Comparison of ENCODE assay signal across 23 mouse cellular contexts in genomic region chr13:49245251-49245650, GRCm38 (mm10). TPM values are rescaled to one million over a fixed set of nuclear protein-coding genes. Genes with fewer than 3 reads are reported as not detected.
DNase-seq lines count a peak whose midpoint lies in the region; ATAC-seq lines count a peak whose summit lies in the region.
"Had no signal": no experiment of that assay in that cellular context is flagged by ENCODE, and none has a peak within 500 bp of the region (broad histone marks: within the 10 kb centered on the region; RNA-seq: fewer than 3 reads in every experiment).

No protein-coding gene starts in this region.

- no peaks in the 10 kb centered on the region for H3K9me3 ChIP-seq in kidney, embryonic 14.5 days (ENCODE audit: control insufficient read depth, low read length)
- H3K9me3 ChIP-seq: embryonic facial prominence, embryonic 10.5 days; forebrain, embryonic 10.5 days; heart, embryonic 15.5 days; limb, embryonic 13.5 days; liver, embryonic 12.5 days; midbrain, embryonic 12.5 days had no signal

- no peak overlapping the region for H3K4me3 ChIP-seq in kidney, embryonic 14.5 days (ENCODE audit: low read length)
- H3K4me3 ChIP-seq: embryonic facial prominence, embryonic 10.5 days; forebrain, embryonic 10.5 days; heart, embryonic 15.5 days; limb, embryonic 13.5 days; liver, embryonic 12.5 days; midbrain, embryonic 12.5 days had no signal

- no peak overlapping the region for H3K4me2 ChIP-seq in kidney, embryonic 14.5 days (replicated peaks; ENCODE audit: low read depth, low read length)
- H3K4me2 ChIP-seq: heart, embryonic 15.5 days; hindbrain, embryonic 14.5 days; limb, embryonic 13.5 days; liver, embryonic 12.5 days; midbrain, embryonic 12.5 days had no signal

- no peak for ATAC-seq in kidney, embryonic 14.5 days (ENCODE audit: low FRiP score, low TSS enrichment)
- ATAC-seq: forebrain, embryonic 16.5 days; inflammation-experienced regulatory T-cells, adult 6 months; liver, embryonic 12.5 days had no signal

- DNase-seq in kidney, adult 11 months, result peak; percentile 91
- peak; percentile 87 to 89 for DNase-seq in kidney, adult 8-10 months
- DNase-seq in kidney, postnatal 14 days, result peak; percentile 85
- DNase-seq in testis, postnatal 14 days (ENCODE audit: low spot score), result peak; percentile 80
- no peak for DNase-seq in heart, adult 8-10 months (ENCODE audit: low spot score)
- no peak for DNase-seq in left cerebral cortex, adult 18-20 months (ENCODE audit: low spot score in 2 of 2)
- DNase-seq in frontal cortex, postnatal 36 days (ENCODE audit: low spot score in 2 of 2), result no peak
- DNase-seq: cerebellum, adult 9-10 months; gastrocnemius, postnatal 14 days; lung, adult 18-20 months; lung, postnatal 10 days; right cerebral cortex, postnatal 4 days; thymus, adult 2 months had no signal

- H3K36me3 ChIP-seq in kidney, embryonic 14.5 days (ENCODE audit: control insufficient read depth, insufficient read depth, low read length), result no peaks in the 10 kb centered on the region
- H3K36me3 ChIP-seq: embryonic facial prominence, embryonic 10.5 days; forebrain, embryonic 10.5 days; heart, embryonic 15.5 days; limb, embryonic 13.5 days; liver, embryonic 12.5 days; midbrain, embryonic 12.5 days had no signal

- H3K4me1 ChIP-seq in kidney, embryonic 14.5 days (ENCODE audit: control insufficient read depth, insufficient read depth, low read length), result peaks cover 12% of the 10 kb centered on the region; the same call in 1 of the 2 replicates

- WGBS in kidney, embryonic 14.5 days, result 50% methylated on average over 4 of the region's 4 CpGs

- H3K27me3 ChIP-seq in kidney, embryonic 14.5 days (ENCODE audit: control insufficient read depth, insufficient read depth, low read length), result peaks cover 24% of the 10 kb centered on the region

- H3K27ac ChIP-seq in kidney, embryonic 14.5 days (ENCODE audit: low read depth, low read length), result no peak overlapping the region
- H3K27ac ChIP-seq: embryonic facial prominence, embryonic 10.5 days; forebrain, embryonic 10.5 days; heart, embryonic 15.5 days; hindbrain, embryonic 14.5 days; limb, embryonic 13.5 days; liver, embryonic 12.5 days; midbrain, embryonic 12.5 days had no signal

- H3K9ac ChIP-seq in kidney, embryonic 14.5 days (ENCODE audit: low read depth, low read length), result no peak overlapping the region
- H3K9ac ChIP-seq: heart, embryonic 15.5 days; hindbrain, embryonic 14.5 days; limb, embryonic 13.5 days; liver, embryonic 12.5 days; midbrain, embryonic 12.5 days had no signal

RNA-seq across cellular contexts. Expression of gene Susd3, which starts 3.3 kb away (rescaled TPM):
- 8.5 and 12.6 TPM in 2 replicates for polyA plus RNA-seq in kidney, embryonic 14.5 days (2014; fragmentation: Nextera tagmentation; extraction: Ambion mirVana)
- under 1 TPM; 0.31 to 0.78 (median 0.64) TPM for total RNA-seq in heart, adult 8-10 months (2022)
- 1 to 10 TPM; 2.4 to 2.6 TPM for total RNA-seq in left cerebral cortex, adult 18-20 months (2021)

RNA-seq across cellular contexts. Expression of gene Card19, which starts 29.4 kb away (rescaled TPM):
- 33.3 and 39.9 TPM in 2 replicates for polyA plus RNA-seq in kidney, embryonic 14.5 days (2014; fragmentation: Nextera tagmentation; extraction: Ambion mirVana)
- total RNA-seq in heart, adult 8-10 months (2022), result 100 to 1,000 TPM; 132 to 152 (median 141) TPM
- total RNA-seq in left cerebral cortex, adult 18-20 months (2021), result 1 to 10 TPM; 8.0 to 8.8 TPM

RNA-seq across cellular contexts. Expression of gene Ninj1, which starts 58.0 kb away (rescaled TPM):
- polyA plus RNA-seq in kidney, embryonic 14.5 days (2014; fragmentation: Nextera tagmentation; extraction: Ambion mirVana), result 43.8 and 54.2 TPM in 2 replicates
- total RNA-seq in heart, adult 8-10 months (2022), result 100 to 1,000 TPM; 111 to 152 (median 131) TPM
- 10 to 100 TPM; 19.1 to 20.7 TPM for total RNA-seq in left cerebral cortex, adult 18-20 months (2021)

Comparison
In these comparisons a context has a peak if more than half of its experiments do, and no peak if none do; other contexts are left out.
1. DNase-seq: peak in kidney, adult 11 months (single experiment), kidney, adult 8-10 months (2 of 2), kidney, postnatal 14 days (single experiment) and testis, postnatal 14 days (single experiment); none in heart, adult 8-10 months (single experiment), left cerebral cortex, adult 18-20 months (0 of 2) and frontal cortex, postnatal 36 days (0 of 2).
2. RNA of gene Card19, which starts 29.4 kb away (total RNA-seq): 132 to 152 TPM in heart, adult 8-10 months; 8.0 to 8.8 TPM in left cerebral cortex, adult 18-20 months; every median in the first group is over 10 times any median in the second.
3. RNA of gene Ninj1, which starts 58.0 kb away (total RNA-seq): 111 to 152 TPM in heart, adult 8-10 months; 19.1 to 20.7 TPM in left cerebral cortex, adult 18-20 months; every median in the first group is over 4 times any median in the second.